Mouse (Mus musculus) hindbrain, embryonic 10.5 days (tissue): ENCODE results near the gene Phldb2. TPM values are rescaled to one million over a fixed set of nuclear protein-coding genes. Genes with fewer than 3 reads are reported as not detected.

Experiments
- DNase-seq: peaks from one replicate; pipeline ENCODE4 v3.0.0-alpha.2; 2017; ENCODE audit warnings: low spot score
- H3K27ac ChIP-seq: fragments of 300-500 bp; sonication (generic); 2 replicates; pipeline ENCODE4 v1.5.1; 2016; ENCODE audit warnings: mild to moderate bottlenecking, moderate library complexity
- H3K27me3 ChIP-seq: fragments of 300-500 bp; sonication (generic); 2 replicates; pipeline ENCODE4 v1.6.1; 2016; ENCODE audit warnings: mild to moderate bottlenecking; ENCODE audit not compliant: poor library complexity, insufficient read depth, severe bottlenecking
- H3K36me3 ChIP-seq: fragments of 300-500 bp; sonication (generic); 2 replicates; pipeline ENCODE4 v1.6.1; 2016; ENCODE audit warnings: mild to moderate bottlenecking, moderate library complexity
- H3K4me1 ChIP-seq: fragments of 300-500 bp; sonication (generic); replicated peaks from 2 replicates; pipeline ENCODE4 v1.6.1; 2016; ENCODE audit warnings: mild to moderate bottlenecking
- H3K4me3 ChIP-seq: fragments of 300-500 bp; sonication (generic); 2 replicates; pipeline ENCODE4 v1.5.1; 2016; ENCODE audit warnings: mild to moderate bottlenecking, moderate library complexity
- H3K9me3 ChIP-seq: fragments of 300-500 bp; sonication (generic); 2 replicates; pipeline ENCODE4 v1.6.1; 2016; ENCODE audit warnings: mild to moderate bottlenecking, moderate library complexity
- WGBS: fragments of 180-500 bp; shearing (Covaris S2); methylation state at CpG from one replicate; pipeline ENCODE4 v1.1.7; 2016; 5-methylcytosine and 5-hydroxymethylcytosine counted together
- polyA plus RNA-seq: library from polyadenylated mRNA; unstranded; fragments of >200 nt; fragmentation: Nextera tagmentation; extraction: Ambion mirVana; gene quantifications from 2 replicates; pipeline ENCODE4 v1.2.1, GENCODE M21; 2016

The Phldb2 gene
- polyA plus RNA-seq, 1 experiment from 2014 or later, result 25.7 TPM

DNA sequence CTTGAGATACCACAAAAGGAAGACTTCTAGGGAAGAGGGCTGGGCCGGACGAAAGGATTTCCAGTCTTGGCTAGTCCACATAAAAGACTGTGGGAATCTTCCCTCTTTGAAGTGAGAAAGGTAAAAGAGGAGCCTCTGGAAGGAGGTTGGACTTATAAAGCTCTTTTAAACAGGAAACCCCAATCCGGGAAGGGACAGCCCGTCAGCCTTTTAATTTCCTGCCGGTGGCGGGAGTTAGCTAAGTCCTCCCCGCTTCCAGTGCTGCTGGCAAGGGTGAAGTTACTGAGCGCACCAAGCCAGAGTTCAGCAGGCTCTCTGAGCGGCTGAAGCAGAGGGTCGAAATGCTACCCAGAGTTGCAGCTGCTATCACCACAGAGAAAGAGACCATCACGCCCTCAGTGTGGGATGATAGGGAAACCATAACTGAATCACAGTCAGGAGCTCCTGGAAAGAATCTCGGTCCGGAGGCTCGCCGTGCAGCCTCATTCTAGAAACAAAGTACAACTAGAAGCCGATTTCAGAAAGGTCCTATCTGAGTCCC lies 110.0 kb downstream of the Phldb2 start:
- under 1% methylated on average over 16 of the region's 16 CpGs for WGBS
- Histone ChIP-seq H3K9me3 (no peaks in the 10 kb centered on the region), H3K4me3 (peak overlapping the region; percentile 78), H3K36me3 (no peaks in the 10 kb centered on the region), H3K27ac (peak overlapping the region; percentile 95), H3K27me3 (peaks cover 15% of the 10 kb centered on the region), H3K4me1 (peaks cover 25% of the 10 kb centered on the region)
- peak; percentile 60 for DNase-seq

DNA sequence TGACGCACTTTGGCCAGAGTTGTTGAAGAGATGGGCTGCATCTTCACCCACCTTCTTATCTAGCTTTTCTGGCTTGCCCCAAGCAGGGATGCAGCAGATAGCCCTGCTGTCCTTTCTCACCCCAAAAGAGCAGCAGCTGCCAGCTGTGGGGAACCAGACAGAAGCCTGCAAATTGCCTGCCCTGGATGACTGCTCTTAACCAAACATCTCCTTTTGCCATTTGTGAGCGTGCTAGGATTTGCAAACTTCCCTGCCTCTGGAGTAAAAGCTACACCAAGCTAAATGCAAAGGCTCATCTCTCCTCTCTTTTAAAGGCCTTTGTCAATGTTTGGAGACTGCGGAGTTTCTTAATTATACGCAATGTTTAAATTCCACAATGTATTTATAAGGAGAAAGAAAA lies 111.0 kb downstream of the Phldb2 start:
- Histone ChIP-seq H3K4me1 (peaks cover 32% of the 10 kb centered on the region), H3K4me3 (peak overlapping the region; percentile 78), H3K27me3 (peaks cover 15% of the 10 kb centered on the region), H3K9me3 (no peaks in the 10 kb centered on the region), H3K27ac (peak overlapping the region; percentile 13; the same call in 1 of the 2 replicates), H3K36me3 (no peaks in the 10 kb centered on the region)
- 60% methylated on average over 4 of the region's 4 CpGs for WGBS
- DNase-seq, result no peak

DNA sequence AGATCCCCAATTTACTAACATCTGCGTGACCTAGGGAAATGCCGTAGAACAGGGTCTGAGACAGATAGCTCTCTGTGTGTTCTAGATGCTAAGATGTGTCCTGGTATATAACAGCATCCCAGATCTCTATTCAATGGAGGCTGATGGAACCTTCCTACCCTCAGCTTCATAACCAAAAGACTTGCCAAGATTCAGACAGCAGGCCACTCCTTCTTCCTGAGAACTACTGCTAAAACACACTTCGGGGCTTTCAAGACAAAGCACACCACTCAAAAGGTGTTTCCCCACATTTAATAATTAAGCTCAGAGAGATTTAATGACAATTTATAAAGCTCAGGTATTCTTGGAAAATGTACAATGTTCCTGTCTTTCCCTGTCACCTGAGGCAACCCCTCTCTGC lies 111.6 kb downstream of the Phldb2 start:
- no peaks in the 10 kb centered on the region for H3K9me3 ChIP-seq
- peaks cover 12% of the 10 kb centered on the region for H3K27me3 ChIP-seq
- no peaks in the 10 kb centered on the region for H3K36me3 ChIP-seq
- no peak overlapping the region for H3K27ac ChIP-seq
- 89% methylated on average over 3 of the region's 3 CpGs for WGBS
- peaks cover 32% of the 10 kb centered on the region for H3K4me1 ChIP-seq
- no peak for DNase-seq
- peak overlapping the region; percentile 78 for H3K4me3 ChIP-seq

DNA sequence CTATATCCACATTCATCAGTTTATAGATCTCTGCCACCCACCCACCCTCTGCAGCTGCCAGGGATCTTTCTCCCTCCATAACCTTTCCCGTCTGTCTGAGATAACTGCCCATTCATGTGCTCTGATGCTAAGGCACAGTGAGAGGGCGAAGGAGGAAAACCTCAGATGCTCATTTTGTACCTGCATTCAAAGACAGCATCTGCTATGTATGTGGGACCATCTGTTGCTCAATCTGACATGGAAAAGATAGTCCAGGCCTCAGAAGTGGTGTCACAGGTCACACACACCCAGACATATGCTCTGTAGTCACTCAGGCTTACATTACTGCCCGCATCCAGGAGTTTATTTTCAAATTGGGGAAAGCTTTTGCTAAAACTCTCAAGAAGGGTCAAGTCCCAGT lies 112.4 kb downstream of the Phldb2 start:
- Histone ChIP-seq H3K9me3 (no peaks in the 10 kb centered on the region), H3K27ac (no peak overlapping the region), H3K36me3 (no peaks in the 10 kb centered on the region), H3K4me3 (no peak overlapping the region), H3K4me1 (peaks cover 32% of the 10 kb centered on the region), H3K27me3 (peaks cover 10% of the 10 kb centered on the region)
- DNase-seq, result peak; percentile 7
- WGBS, result 79% methylated on average over 3 of the region's 3 CpGs

DNA sequence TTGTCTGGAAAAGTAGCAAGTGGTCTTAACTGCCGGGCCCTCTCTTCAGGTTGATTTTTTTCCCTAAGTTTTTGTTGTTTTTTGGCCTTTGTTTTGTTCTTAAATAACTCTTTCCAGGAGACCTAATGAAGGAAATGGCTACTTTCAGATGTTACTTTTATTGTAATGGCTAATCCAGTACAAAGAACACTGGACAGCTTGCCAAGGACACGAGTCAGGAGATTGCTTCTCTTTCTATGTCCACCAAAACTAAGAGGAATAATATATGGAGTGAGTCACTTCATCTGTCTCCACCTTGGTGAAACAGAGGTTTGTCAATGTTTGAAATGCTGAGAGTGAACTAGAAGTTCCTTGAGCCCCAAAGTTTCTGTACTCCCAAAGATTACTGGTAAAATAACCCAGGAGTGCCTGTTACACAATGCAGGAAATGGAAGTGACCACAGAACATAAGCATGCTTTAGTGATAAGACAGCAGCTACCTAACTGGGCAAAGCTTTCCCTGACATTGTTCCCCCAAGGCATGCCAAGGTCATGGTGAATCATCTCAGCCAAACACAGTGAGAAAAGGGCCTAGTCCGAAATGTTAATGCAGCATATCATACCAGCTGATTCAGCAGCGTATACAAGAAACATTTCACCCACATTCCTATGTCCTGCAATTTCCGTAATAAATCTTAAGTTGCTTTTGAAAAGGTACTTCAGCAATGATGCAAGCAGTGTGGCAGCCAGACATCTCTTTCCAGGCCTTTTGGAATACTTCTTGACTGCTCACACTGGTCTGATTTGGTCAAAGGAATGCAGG lies 115.7 kb downstream of the Phldb2 start:
- H3K27me3 ChIP-seq, result no peaks in the 10 kb centered on the region
- no peak for DNase-seq
- 84% methylated on average over 5 of the region's 5 CpGs for WGBS
- no peaks in the 10 kb centered on the region for H3K9me3 ChIP-seq
- no peak overlapping the region for H3K27ac ChIP-seq
- H3K36me3 ChIP-seq, result no peaks in the 10 kb centered on the region
- peaks cover 27% of the 10 kb centered on the region for H3K4me1 ChIP-seq
- no peak overlapping the region for H3K4me3 ChIP-seq

DNA sequence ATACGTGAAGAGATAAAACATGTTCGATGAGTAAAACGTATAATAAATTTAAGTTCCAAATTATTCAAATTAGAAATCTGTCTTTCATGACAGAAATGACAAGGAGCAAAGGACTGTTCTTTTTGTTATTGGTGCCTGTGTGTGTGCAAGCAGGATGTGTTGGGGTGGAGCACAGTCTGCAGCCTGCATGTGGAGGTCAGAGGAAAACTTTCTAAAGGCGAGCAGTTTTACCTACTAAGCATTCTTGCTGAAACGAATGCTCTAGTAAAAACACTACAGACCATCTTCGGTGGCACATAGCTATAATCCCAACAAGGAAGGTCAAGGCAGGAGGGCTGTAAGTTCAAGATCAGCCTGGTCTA lies 120.7 kb downstream of the Phldb2 start:
- no peak for DNase-seq
- Histone ChIP-seq H3K9me3 (0 out of 2 replicates have a peak, but pooled peaks cover 5% of the 10 kb centered on the region), H3K36me3 (0 out of 2 replicates have a peak, but pooled peaks cover 7% of the 10 kb centered on the region), H3K4me1 (peaks cover 22% of the 10 kb centered on the region), H3K4me3 (no peak overlapping the region), H3K27me3 (no peaks in the 10 kb centered on the region), H3K27ac (no peak overlapping the region)
- 83% methylated on average over 6 of the region's 6 CpGs for WGBS

DNA sequence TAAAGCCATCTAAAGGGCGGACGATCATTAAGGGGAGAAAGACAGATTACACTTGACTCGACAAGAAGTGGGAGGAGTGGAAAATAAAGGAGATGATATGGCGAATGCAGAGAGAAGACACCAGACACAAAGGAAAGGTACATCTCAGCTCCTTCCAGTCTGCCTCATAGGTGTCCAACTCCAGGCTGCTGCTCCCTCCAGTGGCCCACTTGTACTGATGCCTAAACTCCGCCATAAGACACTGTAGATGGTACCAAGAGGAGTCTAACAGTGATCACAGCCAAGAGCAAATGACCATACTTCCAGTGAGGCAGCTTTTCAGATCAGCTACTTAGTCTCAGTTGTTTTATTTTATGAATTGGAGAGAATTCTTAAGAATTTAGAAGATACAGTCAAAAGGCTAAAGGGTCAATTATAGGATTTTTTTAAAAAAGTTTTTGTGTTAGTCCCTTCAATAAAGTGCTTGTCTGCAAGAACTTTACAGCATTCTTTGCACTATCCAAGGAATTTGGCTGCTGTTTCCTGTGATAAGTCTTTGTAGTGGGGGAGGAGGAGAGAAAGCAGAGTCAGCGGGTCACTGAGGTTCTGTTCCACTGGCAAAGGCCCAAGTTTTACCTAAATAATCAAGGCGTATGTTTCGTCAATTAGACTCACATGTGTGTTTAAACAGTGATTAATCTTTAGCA lies 121.2 kb downstream of the Phldb2 start:
- WGBS, result 78% methylated on average over 8 of the region's 8 CpGs
- no peak for DNase-seq

DNA sequence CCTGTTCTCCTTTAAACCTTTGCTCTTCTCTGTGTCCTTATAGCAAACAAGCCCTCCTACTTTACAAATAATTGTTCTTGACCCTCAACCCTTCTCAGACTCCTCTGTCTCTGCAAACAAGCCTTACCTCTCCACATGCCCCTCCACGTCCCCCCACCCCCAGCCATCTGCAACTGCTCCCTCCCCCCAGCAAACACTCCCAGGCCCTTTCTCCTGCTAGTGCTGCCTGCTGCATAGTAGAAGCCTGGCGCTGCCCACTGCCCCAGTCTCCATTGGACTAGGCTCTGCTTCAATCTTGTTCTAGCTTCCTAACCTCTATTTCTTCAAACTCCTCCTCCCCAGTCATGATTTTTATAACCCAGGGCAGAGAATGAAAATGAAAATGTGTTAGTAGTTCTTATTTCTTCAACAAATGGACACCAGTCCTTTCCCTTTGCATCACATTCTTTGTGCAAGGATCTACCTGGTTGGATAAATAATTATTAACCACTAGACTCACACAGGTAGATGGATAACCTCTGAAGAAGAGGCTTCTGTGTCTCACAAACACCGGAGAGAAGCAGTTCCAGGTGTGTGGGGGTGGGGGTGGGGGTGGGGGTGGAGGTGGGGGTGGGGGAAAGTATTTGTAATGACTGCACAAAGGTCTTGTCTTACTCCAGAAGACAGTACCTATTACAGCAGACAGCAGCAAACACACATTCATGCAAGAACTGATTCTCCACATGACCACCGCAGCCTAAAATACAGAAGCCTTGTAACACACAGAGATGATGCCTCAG lies 122.1 kb downstream of the Phldb2 start:
- no peaks in the 10 kb centered on the region for H3K27me3 ChIP-seq
- 0 out of 2 replicates have a peak, but pooled peaks cover 5% of the 10 kb centered on the region for H3K9me3 ChIP-seq
- peaks cover 22% of the 10 kb centered on the region for H3K4me1 ChIP-seq
- DNase-seq, result no peak
- H3K36me3 ChIP-seq, result 0 out of 2 replicates have a peak, but pooled peaks cover 7% of the 10 kb centered on the region
- H3K4me3 ChIP-seq, result no peak overlapping the region
- H3K27ac ChIP-seq, result no peak overlapping the region
- WGBS, result 46% methylated on average over 4 of the region's 4 CpGs

More for the DNA sequence above, 121.2 kb downstream of the Phldb2 start:
- Histone ChIP-seq H3K4me1 (peaks cover 22% of the 10 kb centered on the region), H3K9me3 (0 out of 2 replicates have a peak, but pooled peaks cover 5% of the 10 kb centered on the region), H3K4me3 (no peak overlapping the region), H3K27me3 (no peaks in the 10 kb centered on the region), H3K27ac (no peak overlapping the region), H3K36me3 (0 out of 2 replicates have a peak, but pooled peaks cover 7% of the 10 kb centered on the region)

DNA sequence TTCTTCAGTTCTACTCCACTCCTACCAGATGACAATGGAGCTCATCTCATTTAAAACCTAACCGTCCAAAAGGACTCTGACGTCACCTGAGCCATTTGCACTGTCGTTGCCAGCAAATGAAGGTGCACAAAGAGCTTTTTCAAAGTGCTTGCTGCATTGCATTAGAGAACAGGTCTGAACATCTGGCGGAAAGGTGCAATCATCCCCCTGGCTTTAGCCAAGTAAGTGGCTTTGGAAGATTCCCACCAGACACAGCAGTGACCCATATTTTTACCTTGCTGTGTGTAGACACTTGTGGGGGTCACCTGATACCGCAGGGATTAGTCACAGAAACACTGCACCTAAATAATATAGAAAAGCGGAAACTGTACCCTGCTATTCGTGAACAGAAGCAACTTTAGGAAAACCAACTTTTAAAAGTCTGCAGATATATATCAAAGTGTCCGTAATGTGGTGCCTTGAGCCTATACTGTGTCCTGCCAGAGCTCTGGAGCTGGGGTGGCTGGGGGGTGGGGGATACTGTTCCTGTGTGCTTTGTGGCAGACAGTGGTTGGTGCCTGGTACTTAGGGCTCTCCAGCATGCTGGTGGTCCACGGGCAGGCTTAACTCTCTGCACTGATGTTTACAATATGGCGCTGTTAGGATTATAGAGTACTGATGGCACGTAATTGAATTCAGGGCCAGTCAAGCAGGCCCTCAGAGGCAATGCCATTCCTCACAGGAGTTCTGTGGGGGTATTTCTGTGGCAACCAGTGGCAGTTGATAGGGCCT lies 123.1 kb downstream of the Phldb2 start:
- 75% methylated on average over 11 of the region's 11 CpGs for WGBS
- Histone ChIP-seq H3K9me3 (0 out of 2 replicates have a peak, but pooled peaks cover 5% of the 10 kb centered on the region), H3K27me3 (no peaks in the 10 kb centered on the region), H3K27ac (no peak overlapping the region), H3K36me3 (peaks cover 16% of the 10 kb centered on the region), H3K4me3 (no peak overlapping the region), H3K4me1 (peaks cover 22% of the 10 kb centered on the region)
- DNase-seq, result no peak

DNA sequence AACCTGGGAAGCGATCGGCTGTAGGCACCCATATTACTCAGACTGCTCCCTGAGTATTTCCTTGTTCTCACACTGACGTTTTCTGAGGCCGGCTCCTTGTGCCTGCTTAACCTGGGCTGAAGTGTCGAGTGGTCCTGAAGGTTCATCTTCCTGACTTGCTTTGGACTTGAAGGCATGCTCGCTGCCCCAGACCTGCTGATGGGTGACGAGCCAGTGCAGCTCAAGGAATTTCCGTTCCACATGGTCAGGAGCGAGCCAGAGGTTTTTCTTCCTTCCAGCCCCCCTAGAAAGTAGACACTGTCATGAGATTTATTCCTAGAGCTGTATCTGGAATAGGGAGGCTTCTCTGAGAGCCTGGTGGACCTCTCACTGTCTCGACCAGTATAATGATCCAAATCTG lies 128.1 kb downstream of the Phldb2 start:
- no peak overlapping the region for H3K27ac ChIP-seq
- H3K4me3 ChIP-seq, result no peak overlapping the region
- H3K27me3 ChIP-seq, result no peaks in the 10 kb centered on the region
- H3K4me1 ChIP-seq, result peaks cover 3% of the 10 kb centered on the region; the same call in 1 of the 2 replicates
- 0 out of 2 replicates have a peak, but pooled peaks cover 5% of the 10 kb centered on the region for H3K9me3 ChIP-seq
- no peak for DNase-seq
- H3K36me3 ChIP-seq, result peaks cover 36% of the 10 kb centered on the region
- WGBS, result 92% methylated on average over 10 of the region's 10 CpGs

DNA sequence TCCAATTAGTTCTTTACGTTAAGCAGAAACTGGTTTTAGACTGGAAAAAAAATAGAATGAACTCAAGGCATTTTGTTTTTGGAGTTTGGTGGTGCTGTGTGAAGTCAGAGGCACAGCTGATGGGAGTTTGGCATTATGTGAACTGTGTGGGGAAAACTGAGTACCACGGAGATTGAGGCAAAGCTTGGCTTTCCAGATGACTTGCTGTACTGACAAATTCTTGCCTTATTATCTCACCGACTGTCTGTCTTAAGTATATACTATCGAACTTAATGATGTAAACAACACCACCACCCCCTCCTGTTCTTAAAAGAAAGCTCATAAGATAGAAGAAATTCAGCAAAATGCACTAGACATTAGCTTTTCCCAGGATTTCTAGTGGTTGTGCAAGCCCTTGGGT lies 129.4 kb downstream of the Phldb2 start:
- Histone ChIP-seq H3K27me3 (no peaks in the 10 kb centered on the region), H3K4me3 (no peak overlapping the region), H3K27ac (no peak overlapping the region), H3K9me3 (0 out of 2 replicates have a peak, but pooled peaks cover 4% of the 10 kb centered on the region), H3K36me3 (peaks cover 33% of the 10 kb centered on the region), H3K4me1 (no peaks in the 10 kb centered on the region)
- DNase-seq, result no peak
- WGBS, result 85% methylated on average over 4 of the region's 4 CpGs

DNA sequence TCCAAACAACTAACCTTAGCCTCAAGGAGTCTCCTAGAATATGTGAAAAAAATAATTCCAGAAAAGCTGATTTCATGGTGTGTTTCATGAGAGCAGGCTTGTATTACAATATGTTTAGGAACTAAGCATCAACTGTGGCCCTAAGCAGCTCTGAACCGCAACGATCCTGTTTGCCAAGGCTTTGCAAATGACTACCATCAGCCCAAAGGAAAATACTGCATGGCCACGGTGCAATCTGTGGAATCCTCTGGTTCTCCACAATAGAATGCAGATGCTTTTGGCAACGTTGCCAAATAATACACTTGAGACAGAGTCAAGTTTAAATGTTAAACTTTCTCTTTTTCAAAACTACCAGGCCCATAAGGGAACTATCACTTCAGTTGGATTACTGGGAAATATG lies 133.5 kb downstream of the Phldb2 start:
- WGBS, result 90% methylated on average over 4 of the region's 4 CpGs
- H3K9me3 ChIP-seq, result no peaks in the 10 kb centered on the region

More for the DNA sequence above, 133.5 kb downstream of the Phldb2 start:
- Histone ChIP-seq H3K27me3 (no peaks in the 10 kb centered on the region), H3K36me3 (peaks cover 20% of the 10 kb centered on the region), H3K4me1 (no peaks in the 10 kb centered on the region), H3K4me3 (no peak overlapping the region), H3K27ac (no peak overlapping the region)
- no peak for DNase-seq
